Mouse (Mus musculus): ENCODE data around the gene Gpr18. TPM values are rescaled to one million over a fixed set of nuclear protein-coding genes. Genes with fewer than 3 reads are reported as not detected.
A peak's percentile ranks its signal among the peaks of the same experiment; 100 is the strongest.

The Gpr18 gene
- 6.5 and 6.8 TPM in 2 replicates for polyA plus RNA-seq (2012; ENCODE audit: insufficient read depth, insufficient read length, missing spikeins)

DNA sequence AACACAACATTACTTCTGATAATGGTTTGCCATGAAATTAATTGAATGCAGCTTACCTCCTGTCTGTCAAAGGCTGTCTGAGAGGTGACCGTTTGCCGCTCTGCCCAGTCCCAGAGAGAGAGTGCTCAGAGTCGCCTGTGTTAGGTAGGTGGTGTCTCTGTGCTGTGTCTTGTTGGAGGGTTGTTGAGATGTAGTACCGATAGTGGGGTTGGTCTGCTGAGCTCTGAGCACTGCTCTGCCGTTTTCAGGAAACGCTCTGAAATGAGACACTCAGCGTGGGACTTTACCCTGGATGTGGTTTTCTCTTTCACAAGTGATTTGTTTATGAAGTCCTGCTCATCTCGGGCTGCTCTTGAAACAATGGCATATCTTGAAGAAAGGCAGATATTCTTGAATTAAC is at the start of gene Gpr18:
Gene Gpr18 (minus strand): TSS at position 161 of the 400 bp plus-strand sequence.
- H3K4me1 ChIP-seq (ENCODE audit: control insufficient read depth, insufficient read depth, low read length) = peaks cover 19% of the 10 kb centered on the region
- no peak for TF ChIP-seq POLR2A (IDR thresholded peaks at IDR 0.05; ENCODE audit: borderline replicate concordance, low read depth, low read length)
- no peak for TF ChIP-seq CTCF (IDR thresholded peaks at IDR 0.05; ENCODE audit: low read depth, low read length)
- peak within 1 kb of the TSS; percentile 16; the same call in 1 of the 2 replicates for H3K4me3 ChIP-seq (ENCODE audit: insufficient read depth, low read length)
- H3K27ac ChIP-seq (ENCODE audit: insufficient read depth, low read depth, low read length) = peak within 1 kb of the TSS; percentile 37

DNA sequence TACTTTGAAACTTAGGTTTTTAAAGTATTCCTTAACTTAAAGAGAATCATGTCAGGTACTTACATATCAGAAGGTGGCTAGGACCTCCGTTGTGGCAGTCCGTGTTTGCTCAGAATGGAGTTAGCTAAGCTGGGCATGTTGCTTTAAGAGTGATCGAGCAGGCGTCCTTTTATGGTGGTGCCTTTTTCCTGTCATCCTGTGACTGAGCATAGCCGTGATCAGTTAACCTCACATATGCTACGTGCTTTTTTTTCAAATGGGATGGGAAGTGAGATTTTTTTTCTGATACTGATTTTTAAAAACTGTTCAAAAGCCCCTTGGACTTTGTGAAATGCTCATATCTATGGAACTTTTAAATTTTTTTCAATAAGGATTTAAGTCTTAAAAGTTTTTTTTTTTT is 49.4 kb upstream of the Gpr18 start, which contains the start of gene Gpr183:
Gene Gpr183 (minus strand): TSS at position 206 of the 400 bp plus-strand sequence.
- peak within 1 kb of the TSS; percentile 74 for H3K4me3 ChIP-seq (ENCODE audit: insufficient read depth, low read length)
- no peak for TF ChIP-seq POLR2A (IDR thresholded peaks at IDR 0.05; ENCODE audit: borderline replicate concordance, low read depth, low read length)
- no peak for TF ChIP-seq CTCF (IDR thresholded peaks at IDR 0.05; ENCODE audit: low read depth, low read length)
- H3K27ac ChIP-seq (ENCODE audit: insufficient read depth, low read depth, low read length) = peak within 1 kb of the TSS; percentile 91
- peaks cover 34% of the 10 kb centered on the region for H3K4me1 ChIP-seq (ENCODE audit: control insufficient read depth, insufficient read depth, low read length)

DNA sequence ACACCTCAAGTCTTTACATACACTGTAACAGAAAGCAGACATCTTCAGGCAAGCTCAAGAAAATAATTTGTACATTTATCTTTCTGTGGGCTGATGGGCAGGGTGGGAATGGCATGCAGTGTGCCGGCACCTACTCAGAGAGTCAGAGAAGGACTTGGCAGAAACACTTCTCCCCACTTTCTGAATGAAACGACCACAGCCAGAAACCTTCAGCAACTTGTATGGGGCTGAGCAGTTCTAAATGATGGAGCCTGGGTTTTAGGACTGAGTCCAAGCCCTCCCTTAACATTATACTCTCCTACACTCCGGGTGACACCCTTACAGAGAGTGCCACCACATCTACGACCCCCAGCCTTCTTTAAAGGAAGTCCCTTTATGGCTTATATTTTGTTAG is 48.4 kb upstream of the Gpr18 start:
- no peak for TF ChIP-seq CTCF (IDR thresholded peaks at IDR 0.05; ENCODE audit: low read depth, low read length)
- no peak for TF ChIP-seq POLR2A (IDR thresholded peaks at IDR 0.05; ENCODE audit: borderline replicate concordance, low read depth, low read length)
- Histone ChIP-seq H3K4me3 (ENCODE audit: insufficient read depth, low read length) (peak overlapping the region; percentile 74), H3K4me1 (ENCODE audit: control insufficient read depth, insufficient read depth, low read length) (peaks cover 31% of the 10 kb centered on the region), H3K27ac (ENCODE audit: insufficient read depth, low read depth, low read length) (peak overlapping the region; percentile 91)

DNA sequence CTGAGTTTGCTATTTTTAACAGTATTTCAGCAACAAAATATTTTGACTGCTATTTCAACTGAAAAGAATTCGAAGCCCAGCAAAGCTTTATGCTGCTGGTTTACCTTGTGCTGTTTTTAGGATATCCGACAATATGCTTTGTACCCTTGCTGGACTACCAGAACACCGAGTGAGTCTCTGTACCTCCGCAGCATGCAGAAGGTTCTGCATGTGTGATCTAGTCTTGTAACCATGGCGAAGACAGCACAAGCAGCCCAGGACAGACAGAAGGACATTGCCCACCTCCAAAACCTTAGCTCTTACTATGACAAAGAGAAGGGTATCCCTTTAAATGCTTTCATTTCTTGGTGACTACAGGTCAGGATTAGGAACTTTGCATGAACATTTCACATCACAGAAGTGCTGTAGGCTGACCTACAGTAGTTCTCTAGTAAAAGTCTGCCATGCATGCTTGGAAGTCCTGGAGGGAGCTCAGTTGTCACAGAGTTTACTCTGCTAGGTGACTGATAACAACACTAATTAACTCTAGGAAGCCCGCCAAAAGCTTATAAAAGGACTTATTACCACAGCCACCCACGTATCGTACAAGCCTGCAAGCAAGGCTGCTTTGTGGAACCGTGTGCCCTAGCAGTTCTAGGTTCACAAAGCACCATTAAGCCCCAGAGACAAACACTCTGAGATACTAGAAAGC is 47.8 kb upstream of the Gpr18 start:
- TF ChIP-seq POLR2A (IDR thresholded peaks at IDR 0.05; ENCODE audit: borderline replicate concordance, low read depth, low read length) (no peak), CTCF (IDR thresholded peaks at IDR 0.05; ENCODE audit: low read depth, low read length) (no peak)
- H3K4me1 ChIP-seq (ENCODE audit: control insufficient read depth, insufficient read depth, low read length) = peaks cover 36% of the 10 kb centered on the region
- H3K4me3 ChIP-seq (ENCODE audit: insufficient read depth, low read length) = peak overlapping the region; percentile 74
- peak overlapping the region; percentile 91 for H3K27ac ChIP-seq (ENCODE audit: insufficient read depth, low read depth, low read length)

DNA sequence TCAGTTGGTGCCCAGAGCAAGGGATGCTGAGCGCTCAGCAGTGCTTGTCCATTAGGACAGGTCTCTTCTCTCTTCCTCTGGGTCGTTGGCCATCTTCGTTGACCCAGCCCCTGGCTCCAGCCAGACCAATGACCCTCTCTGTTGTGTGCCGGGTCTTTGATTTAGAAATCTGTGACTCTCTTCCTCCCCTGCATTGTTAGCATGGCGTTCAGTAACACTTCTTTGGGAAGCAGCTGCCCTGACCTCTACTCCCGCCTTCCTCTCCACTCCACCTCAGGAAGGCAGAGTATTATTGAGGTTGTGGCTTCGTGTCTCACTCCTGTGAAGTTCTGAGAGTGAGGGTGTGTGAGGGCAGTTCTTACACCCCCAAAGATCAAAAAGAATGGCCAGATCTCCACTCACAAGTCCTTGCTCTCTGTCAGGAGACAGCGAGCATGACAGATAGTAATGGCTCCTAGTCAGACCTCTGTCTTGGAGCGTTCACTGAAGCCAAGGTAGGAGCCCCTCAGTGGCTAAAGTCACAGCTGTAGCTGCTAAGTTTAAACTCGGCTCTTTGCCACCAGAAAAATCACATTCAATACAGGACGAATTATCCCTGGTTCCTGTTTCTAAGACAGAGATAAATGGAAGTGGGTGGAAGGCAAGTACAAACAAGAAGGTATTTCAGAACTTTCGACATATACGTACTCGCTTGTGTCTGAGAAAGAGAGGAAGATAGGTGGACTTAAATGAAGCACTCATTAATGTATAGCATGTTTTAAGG is 46.7 kb upstream of the Gpr18 start:
- H3K4me1 ChIP-seq (ENCODE audit: control insufficient read depth, insufficient read depth, low read length) = peaks cover 46% of the 10 kb centered on the region
- 0 out of 2 replicates have a peak, but pooled peaks have one; percentile 5 for TF ChIP-seq POLR2A (IDR thresholded peaks at IDR 0.05; ENCODE audit: borderline replicate concordance, low read depth, low read length)
- no peak for TF ChIP-seq CTCF (IDR thresholded peaks at IDR 0.05; ENCODE audit: low read depth, low read length)
- H3K27ac ChIP-seq (ENCODE audit: insufficient read depth, low read depth, low read length) = peak overlapping the region; percentile 91
- peak overlapping the region; percentile 74 for H3K4me3 ChIP-seq (ENCODE audit: insufficient read depth, low read length)

DNA sequence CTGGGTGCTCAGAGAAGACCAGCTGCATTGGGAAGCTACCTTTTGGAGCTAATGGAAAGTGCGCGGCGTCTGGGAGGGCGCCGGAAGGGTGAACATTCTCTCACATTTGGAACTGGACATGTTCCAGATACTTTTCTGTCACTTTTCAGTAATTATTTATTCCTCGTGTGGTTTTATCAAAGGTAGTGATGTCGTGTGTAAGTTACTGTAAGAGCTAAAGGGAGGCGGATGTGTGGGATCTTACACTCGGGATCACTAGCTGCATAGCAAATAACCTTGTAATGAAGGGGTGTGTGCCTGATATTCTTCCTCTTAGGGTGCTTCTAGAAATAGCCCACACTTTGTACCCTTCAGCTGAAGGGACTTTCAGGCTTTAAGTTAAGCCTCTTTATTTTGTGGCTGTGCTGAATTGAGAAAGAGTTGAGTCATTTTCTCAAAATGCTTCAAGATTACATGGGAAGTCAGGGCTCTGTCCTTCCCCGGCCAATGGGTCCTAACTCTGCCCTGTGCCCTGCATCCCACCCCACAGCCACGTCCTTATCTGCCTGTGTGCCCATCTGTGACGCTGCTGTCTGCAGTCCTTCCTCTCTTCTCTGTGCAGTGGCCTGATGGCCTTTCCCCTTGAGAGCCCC is 46.0 kb upstream of the Gpr18 start:
- Histone ChIP-seq H3K27ac (ENCODE audit: insufficient read depth, low read depth, low read length) (peak overlapping the region; percentile 91), H3K4me1 (ENCODE audit: control insufficient read depth, insufficient read depth, low read length) (peaks cover 52% of the 10 kb centered on the region), H3K4me3 (ENCODE audit: insufficient read depth, low read length) (peak overlapping the region; percentile 74)
- TF ChIP-seq CTCF (IDR thresholded peaks at IDR 0.05; ENCODE audit: low read depth, low read length) = no peak
- no peak for TF ChIP-seq POLR2A (IDR thresholded peaks at IDR 0.05; ENCODE audit: borderline replicate concordance, low read depth, low read length)

DNA sequence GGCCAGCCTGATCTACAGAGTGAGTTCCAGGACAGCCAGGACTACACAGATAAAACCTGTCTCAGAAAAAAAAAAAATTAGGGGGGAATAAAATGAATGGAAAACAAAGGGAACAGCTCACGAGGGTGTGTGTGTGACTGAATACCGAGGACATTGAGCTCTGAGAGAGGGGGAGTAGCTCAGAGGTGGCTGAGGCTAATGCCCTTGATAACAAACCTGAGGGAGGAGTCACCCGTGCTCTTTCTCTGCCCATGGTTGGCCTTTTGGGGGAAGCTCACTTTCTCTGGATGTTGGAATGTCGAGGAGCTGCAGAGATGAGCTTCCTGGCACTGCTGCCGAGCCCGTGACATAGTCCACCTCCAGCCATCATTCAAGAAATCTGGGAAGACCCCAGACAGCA is 45.4 kb upstream of the Gpr18 start:
- no peak for TF ChIP-seq POLR2A (IDR thresholded peaks at IDR 0.05; ENCODE audit: borderline replicate concordance, low read depth, low read length)
- peak overlapping the region; percentile 91 for H3K27ac ChIP-seq (ENCODE audit: insufficient read depth, low read depth, low read length)
- peak overlapping the region; percentile 74 for H3K4me3 ChIP-seq (ENCODE audit: insufficient read depth, low read length)
- H3K4me1 ChIP-seq (ENCODE audit: control insufficient read depth, insufficient read depth, low read length) = peaks cover 55% of the 10 kb centered on the region

DNA sequence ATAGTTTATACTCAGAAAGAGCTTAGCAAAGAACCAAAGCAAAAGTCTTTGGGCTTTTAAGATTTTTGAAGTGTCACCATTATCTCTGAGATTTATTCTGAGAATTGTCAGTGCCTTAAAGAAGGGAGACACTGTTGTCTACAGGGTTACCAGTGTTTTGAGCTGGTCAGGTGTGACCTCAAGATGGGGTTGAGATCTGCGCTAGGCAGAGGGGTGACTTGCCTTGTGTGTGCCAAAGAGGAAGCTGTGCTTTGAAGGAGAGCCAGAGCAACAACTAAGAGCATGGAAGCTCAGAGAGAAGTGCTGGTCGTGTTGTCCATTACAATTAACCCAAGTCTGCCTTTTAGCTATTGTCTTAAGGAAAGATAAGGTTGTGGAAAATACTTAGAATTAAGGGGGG is 45.0 kb upstream of the Gpr18 start:
- TF ChIP-seq CTCF (IDR thresholded peaks at IDR 0.05; ENCODE audit: low read depth, low read length) = no peak
- TF ChIP-seq POLR2A (IDR thresholded peaks at IDR 0.05; ENCODE audit: borderline replicate concordance, low read depth, low read length) = no peak
- peaks cover 54% of the 10 kb centered on the region for H3K4me1 ChIP-seq (ENCODE audit: control insufficient read depth, insufficient read depth, low read length)
- peak overlapping the region; percentile 91 for H3K27ac ChIP-seq (ENCODE audit: insufficient read depth, low read depth, low read length)

DNA sequence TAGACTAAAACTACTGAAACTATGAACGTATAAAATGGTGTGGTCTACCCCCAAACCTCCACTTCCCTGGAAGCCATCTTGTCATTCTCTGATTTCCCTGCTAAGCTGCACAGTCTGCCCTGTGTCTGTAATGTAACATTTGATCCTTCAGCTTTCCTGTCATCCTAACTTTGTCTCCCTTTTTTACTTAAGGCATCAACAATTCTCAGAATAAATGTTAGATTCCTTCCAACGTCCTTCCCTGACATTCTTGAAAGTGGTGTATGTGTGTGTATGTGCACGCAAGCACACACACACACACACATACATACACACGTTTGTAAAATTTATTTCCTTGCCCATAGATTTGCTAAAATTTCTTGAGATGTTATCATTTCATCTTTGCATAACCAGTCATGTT is 44.5 kb upstream of the Gpr18 start:
- Histone ChIP-seq H3K4me1 (ENCODE audit: control insufficient read depth, insufficient read depth, low read length) (peaks cover 55% of the 10 kb centered on the region), H3K27ac (ENCODE audit: insufficient read depth, low read depth, low read length) (peak overlapping the region; percentile 55), H3K4me3 (ENCODE audit: insufficient read depth, low read length) (no peak overlapping the region)
- TF ChIP-seq POLR2A (IDR thresholded peaks at IDR 0.05; ENCODE audit: borderline replicate concordance, low read depth, low read length) = no peak
- no peak for TF ChIP-seq CTCF (IDR thresholded peaks at IDR 0.05; ENCODE audit: low read depth, low read length)

More for the DNA sequence above, 45.0 kb upstream of the Gpr18 start:
- no peak overlapping the region for H3K4me3 ChIP-seq (ENCODE audit: insufficient read depth, low read length)
